Mouse (Mus musculus): ENCODE data around the gene Rps21. TPM values are rescaled to one million over a fixed set of nuclear protein-coding genes. Genes with fewer than 3 reads are reported as not detected.

The Rps21 gene
- polyA plus RNA-seq, 1 experiment: 4,273 TPM

DNA sequence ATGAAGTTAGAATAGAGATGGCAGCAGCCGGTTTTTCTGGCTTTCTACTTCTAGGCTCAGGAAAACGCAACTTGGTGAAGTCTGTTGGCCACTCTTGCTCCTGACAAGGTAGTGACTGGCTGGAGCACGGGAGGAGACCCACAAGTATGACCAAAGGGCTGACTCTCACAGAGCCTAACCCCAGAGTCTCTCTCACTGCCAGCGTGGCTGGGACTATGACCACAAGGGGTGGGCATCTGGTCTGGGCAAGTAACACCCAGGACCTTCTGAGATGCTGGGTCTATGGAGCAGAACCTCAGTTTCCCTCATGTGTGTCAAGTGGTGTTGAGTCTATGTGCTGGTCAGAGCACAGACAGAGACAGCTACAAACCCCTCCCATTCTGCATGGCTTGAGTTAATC lies 19.2 kb downstream of the Rps21 start:
- no peak for TF ChIP-seq CTCF (IDR thresholded peaks at IDR 0.05; ENCODE audit: borderline replicate concordance, control insufficient read depth, extremely low read depth, insufficient read depth, low read length, poor library complexity)
- TF ChIP-seq POLR2A (IDR thresholded peaks at IDR 0.05; ENCODE audit: control insufficient read depth, extremely low read depth, insufficient read depth, low read length, poor library complexity): no peak
- Histone ChIP-seq H3K4me3 (ENCODE audit: control insufficient read depth, insufficient read depth, low read length) (no peak overlapping the region), H3K27ac (ENCODE audit: control insufficient read depth, insufficient read depth, low read length) (no peak overlapping the region), H3K36me3 (ENCODE audit: control insufficient read depth, insufficient read depth, low read length) (no peaks in the 10 kb centered on the region), H3K4me1 (replicated peaks; ENCODE audit: control insufficient read depth, insufficient read depth, low read length) (peaks cover 29% of the 10 kb centered on the region), H3K27me3 (ENCODE audit: control insufficient read depth, insufficient read depth, low read length) (no peaks in the 10 kb centered on the region)
- WGBS: 17% methylated on average over 4 of the region's 4 CpGs
- no peak for DNase-seq

- no peaks in the 10 kb centered on the region for H3K27me3 ChIP-seq (ENCODE audit: control insufficient read depth, insufficient read depth, low read length)
- TF ChIP-seq CTCF (IDR thresholded peaks at IDR 0.05; ENCODE audit: borderline replicate concordance, control insufficient read depth, extremely low read depth, insufficient read depth, low read length, poor library complexity): no peak
- TF ChIP-seq POLR2A (IDR thresholded peaks at IDR 0.05; ENCODE audit: control insufficient read depth, extremely low read depth, insufficient read depth, low read length, poor library complexity): no peak
- no peak overlapping the region for H3K4me3 ChIP-seq (ENCODE audit: control insufficient read depth, insufficient read depth, low read length)
- DNase-seq: no peak
- no peak overlapping the region for H3K27ac ChIP-seq (ENCODE audit: control insufficient read depth, insufficient read depth, low read length)
- no peaks in the 10 kb centered on the region for H3K36me3 ChIP-seq (ENCODE audit: control insufficient read depth, insufficient read depth, low read length)
- H3K4me1 ChIP-seq (replicated peaks; ENCODE audit: control insufficient read depth, insufficient read depth, low read length): peaks cover 27% of the 10 kb centered on the region
- 12% methylated on average over 8 of the region's 8 CpGs for WGBS
These were observed 19.7 kb downstream of the Rps21 start for GRCm38 (mm10) chr2:180276851-180277259.

- WGBS: 91% methylated on average over 8 of the region's 8 CpGs
- Histone ChIP-seq H3K4me1 (replicated peaks; ENCODE audit: control insufficient read depth, insufficient read depth, low read length) (peaks cover 19% of the 10 kb centered on the region), H3K27me3 (ENCODE audit: control insufficient read depth, insufficient read depth, low read length) (no peaks in the 10 kb centered on the region)
These were observed 20.7 kb downstream of the Rps21 start for GRCm38 (mm10) chr2:180277773-180278320.

GRCm38 (mm10) chr2:180279321-180279720 lies 22.1 kb downstream of the Rps21 start:
- no peak for DNase-seq
- Histone ChIP-seq H3K4me1 (replicated peaks; ENCODE audit: control insufficient read depth, insufficient read depth, low read length) (peaks cover 12% of the 10 kb centered on the region), H3K36me3 (ENCODE audit: control insufficient read depth, insufficient read depth, low read length) (no peaks in the 10 kb centered on the region), H3K27me3 (ENCODE audit: control insufficient read depth, insufficient read depth, low read length) (no peaks in the 10 kb centered on the region), H3K4me3 (ENCODE audit: control insufficient read depth, insufficient read depth, low read length) (no peak overlapping the region), H3K27ac (ENCODE audit: control insufficient read depth, insufficient read depth, low read length) (no peak overlapping the region)
- TF ChIP-seq CTCF (IDR thresholded peaks at IDR 0.05; ENCODE audit: borderline replicate concordance, control insufficient read depth, extremely low read depth, insufficient read depth, low read length, poor library complexity) (no peak), POLR2A (IDR thresholded peaks at IDR 0.05; ENCODE audit: control insufficient read depth, extremely low read depth, insufficient read depth, low read length, poor library complexity) (no peak)
- 90% methylated on average over 8 of the region's 8 CpGs for WGBS

More at GRCm38 (mm10) chr2:180277773-180278320, 20.7 kb downstream of the Rps21 start:
- Histone ChIP-seq H3K4me3 (ENCODE audit: control insufficient read depth, insufficient read depth, low read length) (no peak overlapping the region), H3K36me3 (ENCODE audit: control insufficient read depth, insufficient read depth, low read length) (no peaks in the 10 kb centered on the region), H3K27ac (ENCODE audit: control insufficient read depth, insufficient read depth, low read length) (no peak overlapping the region)
- DNase-seq: no peak
- TF ChIP-seq POLR2A (IDR thresholded peaks at IDR 0.05; ENCODE audit: control insufficient read depth, extremely low read depth, insufficient read depth, low read length, poor library complexity) (no peak), CTCF (IDR thresholded peaks at IDR 0.05; ENCODE audit: borderline replicate concordance, control insufficient read depth, extremely low read depth, insufficient read depth, low read length, poor library complexity) (no peak)

DNA sequence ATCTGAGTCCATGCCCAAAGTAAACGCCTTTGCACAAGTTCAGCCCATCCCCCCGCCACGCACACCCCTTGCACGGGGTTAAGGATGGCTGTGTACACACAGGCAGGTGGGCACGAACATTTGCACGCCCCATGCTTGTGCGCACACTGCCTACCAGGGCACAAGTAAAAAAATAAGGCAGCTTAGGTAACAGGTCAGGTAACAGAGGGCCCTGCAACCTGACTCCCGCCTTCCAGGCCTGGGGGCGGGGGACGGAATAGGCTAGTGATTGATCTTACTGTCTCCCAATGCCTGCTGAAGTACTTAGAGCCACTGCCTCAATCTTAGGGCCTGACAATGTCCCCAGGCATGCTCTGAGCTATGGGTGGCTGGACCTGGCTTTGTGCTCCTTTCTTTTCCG lies 31.8 kb downstream of the Rps21 start:
- DNase-seq: no peak
- Histone ChIP-seq H3K4me1 (replicated peaks; ENCODE audit: control insufficient read depth, insufficient read depth, low read length) (no peaks in the 10 kb centered on the region), H3K36me3 (ENCODE audit: control insufficient read depth, insufficient read depth, low read length) (no peaks in the 10 kb centered on the region), H3K4me3 (ENCODE audit: control insufficient read depth, insufficient read depth, low read length) (no peak overlapping the region), H3K27ac (ENCODE audit: control insufficient read depth, insufficient read depth, low read length) (no peak overlapping the region), H3K27me3 (ENCODE audit: control insufficient read depth, insufficient read depth, low read length) (no peaks in the 10 kb centered on the region)
- WGBS: 81% methylated on average over 11 of the region's 11 CpGs
- TF ChIP-seq CTCF (IDR thresholded peaks at IDR 0.05; ENCODE audit: borderline replicate concordance, control insufficient read depth, extremely low read depth, insufficient read depth, low read length, poor library complexity) (no peak), POLR2A (IDR thresholded peaks at IDR 0.05; ENCODE audit: control insufficient read depth, extremely low read depth, insufficient read depth, low read length, poor library complexity) (no peak)

DNA sequence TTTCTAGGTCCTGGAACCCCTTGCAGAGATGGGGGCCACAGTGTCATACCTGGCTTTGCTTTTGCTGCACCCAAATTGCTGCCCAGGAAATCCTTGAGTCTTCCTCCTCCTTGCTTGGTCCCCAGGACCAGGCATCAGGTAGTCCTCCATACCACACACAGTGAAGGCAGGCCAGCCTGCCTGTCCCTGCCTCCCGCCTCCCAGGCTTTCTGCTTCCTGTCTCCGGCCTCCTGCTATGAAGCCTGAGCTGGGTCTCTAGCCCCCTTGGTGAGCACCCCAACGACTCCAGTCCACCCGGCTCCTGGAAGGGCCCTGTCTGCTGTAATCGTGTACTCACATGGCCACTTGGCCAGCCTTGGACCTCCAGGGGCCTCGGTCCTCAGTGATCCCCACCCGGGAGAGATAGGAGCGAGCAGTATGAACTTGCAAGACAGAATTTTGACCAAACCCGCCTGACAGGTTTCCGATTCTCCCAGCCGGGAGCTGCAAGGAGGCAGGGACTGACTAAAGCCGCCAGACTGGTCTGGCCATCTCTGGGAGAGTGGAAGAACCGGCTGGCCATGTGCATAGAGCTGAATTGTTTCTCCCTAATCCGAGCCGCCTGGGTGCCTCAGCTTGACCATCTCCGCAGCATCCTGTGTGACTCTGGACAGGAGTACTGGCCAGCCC lies 32.4 kb downstream of the Rps21 start, which contains the start of gene Rbbp8nl:
Gene Rbbp8nl (minus strand): TSS at position 440 of the 669 bp plus-strand sequence.
- Histone ChIP-seq H3K27me3 (ENCODE audit: control insufficient read depth, insufficient read depth, low read length) (no peaks in the 10 kb centered on the region), H3K4me3 (ENCODE audit: control insufficient read depth, insufficient read depth, low read length) (no peak within 1 kb of the TSS), H3K4me1 (replicated peaks; ENCODE audit: control insufficient read depth, insufficient read depth, low read length) (no peaks in the 10 kb centered on the region), H3K36me3 (ENCODE audit: control insufficient read depth, insufficient read depth, low read length) (no peaks in the 10 kb centered on the region), H3K27ac (ENCODE audit: control insufficient read depth, insufficient read depth, low read length) (no peak within 1 kb of the TSS)
- 79% methylated on average over 16 of the region's 16 CpGs for WGBS
- no peak for DNase-seq
- TF ChIP-seq POLR2A (IDR thresholded peaks at IDR 0.05; ENCODE audit: control insufficient read depth, extremely low read depth, insufficient read depth, low read length, poor library complexity) (no peak), CTCF (IDR thresholded peaks at IDR 0.05; ENCODE audit: borderline replicate concordance, control insufficient read depth, extremely low read depth, insufficient read depth, low read length, poor library complexity) (no peak)
